Mouse (Mus musculus) midbrain, embryonic 16.5 days (tissue): Measurements from ENCODE around the gene Trim31. TPM values are rescaled to one million over a fixed set of nuclear protein-coding genes. Genes with fewer than 3 reads are reported as not detected.

Experiments used
- ATAC-seq: fragments of 200-750 bp; cut with Nextera tagmentation; 2 replicates; pipeline ENCODE4 v1.8.0; 2017; ENCODE audit warnings: moderate TSS enrichment
- H3K27ac ChIP-seq: fragments of 300-500 bp; sonication (generic); 2 replicates; pipeline ENCODE4 v1.5.1; 2014; ENCODE audit warnings: mild to moderate bottlenecking, low read length, mixed read lengths
- H3K27me3 ChIP-seq: fragments of 300-500 bp; sonication (generic); 2 replicates; pipeline ENCODE4 v1.6.1; 2014; ENCODE audit warnings: low read depth, low read length, mixed read lengths; ENCODE audit not compliant: control insufficient read depth, insufficient read depth
- H3K36me3 ChIP-seq: fragments of 300-500 bp; sonication (generic); 2 replicates; pipeline ENCODE4 v1.6.1; 2014; ENCODE audit warnings: mild to moderate bottlenecking, low read length, moderate library complexity, mixed read lengths; ENCODE audit not compliant: control insufficient read depth, insufficient read depth
- H3K4me1 ChIP-seq: fragments of 300-500 bp; sonication (generic); 2 replicates; pipeline ENCODE4 v1.6.1; 2014; ENCODE audit warnings: mild to moderate bottlenecking, low read length, mixed read lengths; ENCODE audit not compliant: control insufficient read depth, insufficient read depth
- H3K4me2 ChIP-seq: fragments of 300-500 bp; sonication (generic); 2 replicates; pipeline ENCODE4 v1.6.1; 2014; ENCODE audit warnings: mild to moderate bottlenecking, low read length, mixed read lengths
- H3K4me3 ChIP-seq: fragments of 300-500 bp; sonication (generic); 2 replicates; pipeline ENCODE4 v1.5.1; 2014; ENCODE audit warnings: low read depth, mild to moderate bottlenecking, low read length, moderate library complexity, mixed read lengths
- H3K9ac ChIP-seq: fragments of 300-500 bp; sonication (generic); 2 replicates; pipeline ENCODE4 v1.6.1; 2014; ENCODE audit warnings: low read depth, low read length, mixed read lengths
- H3K9me3 ChIP-seq: fragments of 300-500 bp; sonication (generic); replicated peaks from 2 replicates; pipeline ENCODE4 v1.6.1; 2014; ENCODE audit warnings: mild to moderate bottlenecking, low read length, mixed read lengths; ENCODE audit not compliant: control insufficient read depth, poor library complexity, severe bottlenecking
- WGBS: fragments of 180-500 bp; shearing (Covaris S2); extraction: QIAGEN DNeasy Blood & Tissue Kit; methylation state at CpG from one replicate; pipeline ENCODE4 v1.1.7; 2014; 5-methylcytosine and 5-hydroxymethylcytosine counted together
- polyA plus RNA-seq: library from polyadenylated mRNA; unstranded; fragments of >200 nt; fragmentation: Nextera tagmentation; extraction: Ambion mirVana; gene quantifications from 2 replicates; pipeline ENCODE4 v1.2.1, GENCODE M21; 2015

The Trim31 gene
- polyA plus RNA-seq = not detected in 2 replicates

GRCm38 (mm10) chr17:36897552-36898205, at the start of gene Trim31:
Gene Trim31, plus strand, starts transcription at chr17:36898118.
- Histone ChIP-seq H3K4me3 (no peak within 1 kb of the TSS), H3K36me3 (no peaks in the 10 kb centered on the region), H3K4me1 (no peaks in the 10 kb centered on the region), H3K9me3 (no peaks in the 10 kb centered on the region), H3K4me2 (no peak within 1 kb of the TSS), H3K27me3 (no peaks in the 10 kb centered on the region), H3K9ac (no peak within 1 kb of the TSS), H3K27ac (no peak within 1 kb of the TSS)
- WGBS = 66% methylated on average over 6 of the region's 6 CpGs
- ATAC-seq = no peak

DNA sequence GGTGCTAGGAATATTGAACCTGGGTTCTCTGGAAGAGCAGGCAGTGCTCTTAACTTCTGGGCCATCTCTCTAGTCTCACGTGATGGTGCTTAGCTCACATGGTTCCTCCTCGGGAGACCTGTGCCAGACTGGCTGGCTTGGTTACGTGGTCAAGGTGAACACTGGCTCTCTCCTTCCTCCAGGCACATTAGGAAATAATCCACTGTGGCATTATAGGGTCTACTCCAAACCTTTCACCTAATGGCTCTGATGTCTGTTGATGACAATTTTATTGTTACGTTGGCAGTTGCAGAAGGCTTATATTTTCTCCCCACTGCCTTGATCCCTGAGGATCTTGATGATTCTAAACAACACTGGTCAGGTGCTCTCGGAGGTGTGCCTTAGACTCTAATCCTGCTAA, 49.0 kb upstream of the Trim31 start:
- Histone ChIP-seq H3K4me1 (0 out of 2 replicates have a peak, but pooled peaks cover 2% of the 10 kb centered on the region), H3K4me2 (no peak overlapping the region), H3K36me3 (peaks cover 22% of the 10 kb centered on the region), H3K9ac (no peak overlapping the region), H3K27me3 (no peaks in the 10 kb centered on the region), H3K4me3 (no peak overlapping the region), H3K9me3 (no peaks in the 10 kb centered on the region), H3K27ac (no peak overlapping the region)
- no peak for ATAC-seq
- WGBS = 86% methylated on average over 5 of the region's 5 CpGs

DNA sequence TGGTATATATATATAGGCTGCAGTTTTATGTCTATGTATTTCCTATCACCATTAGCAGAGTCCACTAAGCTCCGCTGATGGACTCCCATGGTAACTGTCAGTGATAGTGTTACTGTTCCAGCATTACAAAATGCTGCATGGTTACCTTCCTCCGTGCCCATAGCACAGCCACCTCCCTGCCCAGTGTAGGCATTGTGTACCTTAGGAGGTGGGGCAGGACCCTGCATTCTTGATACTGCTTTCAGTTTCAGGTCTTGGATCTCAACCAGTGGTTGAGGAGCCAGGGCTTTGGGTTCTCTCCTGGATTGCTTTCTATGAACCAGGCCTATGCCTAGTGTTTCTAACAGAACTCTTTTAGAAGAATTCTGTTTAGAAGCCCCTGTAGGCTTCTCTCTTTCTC, 47.9 kb upstream of the Trim31 start:
- no peak for ATAC-seq
- no peak overlapping the region for H3K9ac ChIP-seq
- H3K4me2 ChIP-seq = no peak overlapping the region
- 0 out of 2 replicates have a peak, but pooled peaks cover 2% of the 10 kb centered on the region for H3K4me1 ChIP-seq
- H3K27me3 ChIP-seq = no peaks in the 10 kb centered on the region
- no peak overlapping the region for H3K4me3 ChIP-seq
- WGBS = 96% methylated on average over 2 of the region's 2 CpGs
- peaks cover 31% of the 10 kb centered on the region for H3K36me3 ChIP-seq
- no peaks in the 10 kb centered on the region for H3K9me3 ChIP-seq
- H3K27ac ChIP-seq = no peak overlapping the region

- Histone ChIP-seq H3K9ac (no peak overlapping the region), H3K9me3 (no peaks in the 10 kb centered on the region), H3K4me1 (0 out of 2 replicates have a peak, but pooled peaks cover 2% of the 10 kb centered on the region), H3K4me2 (no peak overlapping the region), H3K36me3 (peaks cover 43% of the 10 kb centered on the region), H3K27ac (no peak overlapping the region), H3K27me3 (no peaks in the 10 kb centered on the region), H3K4me3 (no peak overlapping the region)
- no peak for ATAC-seq
- WGBS = 90% methylated on average over 5 of the region's 5 CpGs
Observed at GRCm38 (mm10) chr17:36851200-36851599, 46.7 kb upstream of the Trim31 start.

- Histone ChIP-seq H3K27me3 (no peaks in the 10 kb centered on the region), H3K4me2 (no peak overlapping the region), H3K9ac (no peak overlapping the region), H3K27ac (no peak overlapping the region), H3K36me3 (peaks cover 48% of the 10 kb centered on the region), H3K9me3 (no peaks in the 10 kb centered on the region), H3K4me3 (no peak overlapping the region), H3K4me1 (0 out of 2 replicates have a peak, but pooled peaks cover 2% of the 10 kb centered on the region)
- 95% methylated on average over 5 of the region's 5 CpGs for WGBS
- no peak for ATAC-seq
Observed at GRCm38 (mm10) chr17:36851627-36852026, 46.3 kb upstream of the Trim31 start.

DNA sequence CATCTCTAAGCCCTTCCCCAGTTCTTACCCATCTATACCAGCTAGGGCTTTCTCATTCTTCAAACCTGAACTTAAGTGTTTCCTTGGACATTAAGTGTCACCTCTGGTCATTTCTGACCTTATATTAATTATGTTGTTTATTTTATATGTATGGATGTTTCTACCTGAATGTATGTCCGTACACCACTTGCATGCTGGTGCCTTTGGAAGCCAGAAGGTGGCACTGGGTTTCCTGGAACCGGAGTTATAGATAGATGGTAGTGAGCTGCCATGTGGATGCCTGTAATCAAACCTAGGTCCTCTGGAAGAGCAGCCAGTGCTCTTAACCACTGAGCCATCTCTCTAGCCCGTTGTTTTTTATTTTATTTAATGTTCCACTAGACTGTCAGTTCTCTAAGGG, 42.4 kb upstream of the Trim31 start:
- no peak for ATAC-seq
- Histone ChIP-seq H3K27me3 (no peaks in the 10 kb centered on the region), H3K4me1 (0 out of 2 replicates have a peak, but pooled peaks cover 2% of the 10 kb centered on the region), H3K36me3 (peaks cover 71% of the 10 kb centered on the region), H3K9ac (no peak overlapping the region), H3K27ac (no peak overlapping the region), H3K9me3 (no peaks in the 10 kb centered on the region), H3K4me3 (no peak overlapping the region), H3K4me2 (no peak overlapping the region)
- WGBS = 97% methylated on average over 3 of the region's 3 CpGs

DNA sequence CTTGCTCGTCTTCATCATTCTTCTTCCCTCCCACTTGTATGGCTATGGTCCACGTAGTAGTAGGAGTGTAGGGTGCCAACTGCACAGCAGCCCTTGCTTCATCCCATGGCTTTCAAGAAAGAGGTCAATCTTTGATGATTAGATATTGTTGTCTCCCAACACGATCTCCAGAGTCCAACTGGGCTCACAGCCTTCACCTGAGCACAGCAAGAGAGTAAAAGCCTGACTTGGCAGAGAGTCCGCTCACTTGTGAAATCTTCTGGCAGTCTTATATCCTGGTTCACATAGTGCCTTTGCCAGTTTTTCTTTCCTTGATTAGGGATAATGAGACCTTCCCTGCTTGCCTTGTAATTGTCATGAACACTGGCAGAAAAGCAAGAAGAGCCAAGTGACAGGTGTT, 41.7 kb upstream of the Trim31 start:
- H3K27me3 ChIP-seq = no peaks in the 10 kb centered on the region
- H3K9me3 ChIP-seq = no peaks in the 10 kb centered on the region
- WGBS = 95% methylated on average over 4 of the region's 4 CpGs
- ATAC-seq = no peak
- H3K27ac ChIP-seq = no peak overlapping the region
- no peak overlapping the region for H3K4me2 ChIP-seq
- peaks cover 68% of the 10 kb centered on the region for H3K36me3 ChIP-seq
- 0 out of 2 replicates have a peak, but pooled peaks cover 1% of the 10 kb centered on the region for H3K4me1 ChIP-seq
- H3K9ac ChIP-seq = no peak overlapping the region
- no peak overlapping the region for H3K4me3 ChIP-seq

DNA sequence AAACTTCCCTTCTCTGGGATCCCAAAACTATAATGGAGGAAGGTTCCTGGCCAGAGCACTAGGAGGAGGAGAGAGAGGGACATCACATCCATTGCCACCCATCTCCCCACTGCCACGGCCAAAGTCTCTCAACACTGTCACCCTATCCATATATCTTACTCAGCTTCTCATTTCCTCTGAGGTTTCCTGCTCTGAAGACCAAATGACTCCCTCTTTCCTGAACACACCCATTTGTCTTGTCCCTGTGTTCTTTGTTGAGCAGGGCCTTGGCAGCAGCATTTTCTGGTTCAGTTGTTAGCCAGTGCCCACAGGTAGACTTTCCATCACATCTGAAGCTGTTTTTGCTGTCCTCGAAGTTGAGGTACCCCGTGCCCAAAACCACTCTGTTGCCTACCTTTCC, 39.7 kb upstream of the Trim31 start:
- no peaks in the 10 kb centered on the region for H3K27me3 ChIP-seq
- ATAC-seq = no peak
- H3K36me3 ChIP-seq = peaks cover 51% of the 10 kb centered on the region
- no peak overlapping the region for H3K4me3 ChIP-seq
- WGBS = 98% methylated on average over 3 of the region's 3 CpGs
- no peak overlapping the region for H3K9ac ChIP-seq
- H3K4me2 ChIP-seq = no peak overlapping the region
- H3K27ac ChIP-seq = no peak overlapping the region
- H3K9me3 ChIP-seq = no peaks in the 10 kb centered on the region
- no peaks in the 10 kb centered on the region for H3K4me1 ChIP-seq

DNA sequence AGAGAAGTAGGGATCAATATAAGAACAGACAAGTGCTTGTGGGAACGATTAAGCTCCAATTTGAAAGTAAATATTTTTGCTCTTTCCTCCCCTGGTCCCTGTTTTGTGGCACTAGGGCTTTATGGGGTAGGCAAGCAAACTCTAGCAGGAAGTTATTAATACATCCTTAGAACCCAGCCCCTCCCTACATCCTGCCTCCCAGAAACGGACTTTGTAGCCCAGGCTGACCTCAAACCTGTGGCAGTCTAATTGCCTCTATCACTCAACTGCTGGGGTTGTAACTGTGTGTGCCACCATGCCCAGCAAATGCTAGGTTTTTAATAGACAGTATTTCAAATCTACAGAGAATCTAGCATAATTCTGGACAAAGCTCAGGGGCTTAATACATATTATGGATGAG, 36.2 kb upstream of the Trim31 start:
- Histone ChIP-seq H3K4me1 (no peaks in the 10 kb centered on the region), H3K9me3 (no peaks in the 10 kb centered on the region), H3K27ac (no peak overlapping the region), H3K9ac (no peak overlapping the region), H3K4me3 (no peak overlapping the region), H3K27me3 (peaks cover 7% of the 10 kb centered on the region), H3K4me2 (no peak overlapping the region), H3K36me3 (peaks cover 22% of the 10 kb centered on the region)
- no peak for ATAC-seq
- 71% methylated on average over 2 of the region's 2 CpGs for WGBS
